Mouse (Mus musculus): ENCODE measurements around the gene Pdzd2. TPM values are rescaled to one million over a fixed set of nuclear protein-coding genes. Genes with fewer than 3 reads are reported as not detected.

Pdzd2 gene
- polyA plus RNA-seq, 1 experiment = 1.7 TPM

DNA sequence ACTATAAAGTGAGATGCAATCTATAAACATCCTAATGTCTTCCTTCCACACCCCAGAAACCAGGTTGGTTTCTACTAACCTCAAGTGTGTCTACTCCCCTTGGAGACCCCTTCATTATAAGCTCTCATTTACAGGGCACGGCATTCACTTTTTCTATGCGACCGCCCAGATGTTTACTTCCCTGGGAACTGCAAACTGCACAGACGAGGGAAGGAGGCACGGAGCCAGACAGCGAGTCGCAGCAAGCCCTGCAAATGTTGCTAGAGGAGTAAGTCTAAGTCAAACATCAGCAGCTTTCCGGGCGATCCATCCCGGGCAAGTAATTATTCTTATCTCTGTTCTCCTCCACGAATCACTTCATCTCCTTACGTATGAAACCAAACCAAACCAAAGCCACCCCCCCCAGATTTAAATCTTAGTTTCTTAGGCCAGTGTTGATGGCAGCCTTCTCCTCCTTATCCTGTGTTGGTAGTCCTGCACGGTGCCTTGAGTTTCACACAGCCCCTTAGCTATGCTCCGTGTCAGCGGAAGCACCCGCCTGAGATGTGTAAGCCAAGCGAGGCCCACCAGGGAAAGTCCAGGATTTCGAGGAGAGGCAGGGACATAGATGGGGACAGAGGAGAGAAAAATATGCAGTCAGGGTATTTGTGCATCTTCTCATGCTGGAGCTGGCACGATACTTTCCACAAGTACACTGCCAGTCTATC lies 305.7 kb downstream of the Pdzd2 start:
- TF ChIP-seq CTCF (IDR thresholded peaks at IDR 0.05; ENCODE audit: extremely low read depth, insufficient read depth, insufficient read length, insufficient replicate concordance) = no peak
- TF ChIP-seq POLR2A (IDR thresholded peaks at IDR 0.05; ENCODE audit: low read depth, low read length) = no peak
- Histone ChIP-seq H3K4me1 (ENCODE audit: control insufficient read depth, insufficient read depth, insufficient read length) (no peaks in the 10 kb centered on the region), H3K27me3 (ENCODE audit: control insufficient read depth, insufficient read depth, low read length) (no peaks in the 10 kb centered on the region), H3K36me3 (ENCODE audit: control insufficient read depth, insufficient read depth, low read length) (no peaks in the 10 kb centered on the region), H3K4me3 (ENCODE audit: extremely low read depth, insufficient read depth, insufficient read length) (no peak overlapping the region), H3K27ac (ENCODE audit: insufficient read depth, low read length) (no peak overlapping the region)
- no peak for DNase-seq (ENCODE audit: low read depth in 1 of 2, low spot score in 2 of 2)
- WGBS = 89% methylated on average over 19 of the region's 19 CpGs

GRCm38 (mm10) chr15:12432879-12433278 lies 306.8 kb downstream of the Pdzd2 start:
- TF ChIP-seq POLR2A (IDR thresholded peaks at IDR 0.05; ENCODE audit: low read depth, low read length) = no peak
- no peak for TF ChIP-seq CTCF (IDR thresholded peaks at IDR 0.05; ENCODE audit: extremely low read depth, insufficient read depth, insufficient read length, insufficient replicate concordance)
- no peak for DNase-seq (ENCODE audit: low read depth in 1 of 2, low spot score in 2 of 2)
- no peaks in the 10 kb centered on the region for H3K27me3 ChIP-seq (ENCODE audit: control insufficient read depth, insufficient read depth, low read length)
- no peaks in the 10 kb centered on the region for H3K36me3 ChIP-seq (ENCODE audit: control insufficient read depth, insufficient read depth, low read length)
- H3K27ac ChIP-seq (ENCODE audit: insufficient read depth, low read length) = no peak overlapping the region
- no peaks in the 10 kb centered on the region for H3K4me1 ChIP-seq (ENCODE audit: control insufficient read depth, insufficient read depth, insufficient read length)
- H3K4me3 ChIP-seq (ENCODE audit: extremely low read depth, insufficient read depth, insufficient read length) = no peak overlapping the region

GRCm38 (mm10) chr15:12432320-12432719 lies 307.4 kb downstream of the Pdzd2 start:
- H3K27me3 ChIP-seq (ENCODE audit: control insufficient read depth, insufficient read depth, low read length) = no peaks in the 10 kb centered on the region
- no peak overlapping the region for H3K4me3 ChIP-seq (ENCODE audit: extremely low read depth, insufficient read depth, insufficient read length)
- 94% methylated on average over 1 of the region's 1 CpGs for WGBS
- H3K4me1 ChIP-seq (ENCODE audit: control insufficient read depth, insufficient read depth, insufficient read length) = no peaks in the 10 kb centered on the region
- H3K36me3 ChIP-seq (ENCODE audit: control insufficient read depth, insufficient read depth, low read length) = no peaks in the 10 kb centered on the region
- DNase-seq (ENCODE audit: low read depth in 1 of 2, low spot score in 2 of 2) = no peak
- H3K27ac ChIP-seq (ENCODE audit: insufficient read depth, low read length) = no peak overlapping the region
- TF ChIP-seq CTCF (IDR thresholded peaks at IDR 0.05; ENCODE audit: extremely low read depth, insufficient read depth, insufficient read length, insufficient replicate concordance) (no peak), POLR2A (IDR thresholded peaks at IDR 0.05; ENCODE audit: low read depth, low read length) (no peak)

DNA sequence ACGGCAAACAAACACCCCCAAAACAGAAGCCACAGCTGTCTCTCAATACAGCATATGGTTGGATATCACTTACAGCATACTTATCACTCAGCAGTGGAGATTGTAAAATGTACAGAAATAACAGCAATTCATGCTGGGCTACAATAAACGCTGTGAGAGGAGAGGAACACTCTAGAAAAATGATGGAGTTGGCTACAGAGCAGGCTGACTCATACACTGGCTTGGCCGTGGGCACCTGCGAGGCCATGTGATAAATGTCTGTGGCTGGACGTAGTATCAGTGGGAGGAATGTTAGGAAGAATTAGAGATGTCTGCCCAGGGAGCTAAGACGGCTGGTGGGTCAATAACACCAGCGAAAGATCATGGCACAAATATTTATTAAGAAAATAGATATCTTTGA lies 308.0 kb downstream of the Pdzd2 start:
- Histone ChIP-seq H3K36me3 (ENCODE audit: control insufficient read depth, insufficient read depth, low read length) (no peaks in the 10 kb centered on the region), H3K4me3 (ENCODE audit: extremely low read depth, insufficient read depth, insufficient read length) (no peak overlapping the region), H3K4me1 (ENCODE audit: control insufficient read depth, insufficient read depth, insufficient read length) (no peaks in the 10 kb centered on the region), H3K27me3 (ENCODE audit: control insufficient read depth, insufficient read depth, low read length) (no peaks in the 10 kb centered on the region), H3K27ac (ENCODE audit: insufficient read depth, low read length) (no peak overlapping the region)
- 86% methylated on average over 7 of the region's 7 CpGs for WGBS
- no peak for TF ChIP-seq CTCF (IDR thresholded peaks at IDR 0.05; ENCODE audit: extremely low read depth, insufficient read depth, insufficient read length, insufficient replicate concordance)
- no peak for TF ChIP-seq POLR2A (IDR thresholded peaks at IDR 0.05; ENCODE audit: low read depth, low read length)
- no peak for DNase-seq (ENCODE audit: low read depth in 1 of 2, low spot score in 2 of 2)

- TF ChIP-seq POLR2A (IDR thresholded peaks at IDR 0.05; ENCODE audit: low read depth, low read length) = no peak
- no peak for TF ChIP-seq CTCF (IDR thresholded peaks at IDR 0.05; ENCODE audit: extremely low read depth, insufficient read depth, insufficient read length, insufficient replicate concordance)
- DNase-seq (ENCODE audit: low read depth in 1 of 2, low spot score in 2 of 2) = no peak
- 89% methylated on average over 3 of the region's 3 CpGs for WGBS
Observed at GRCm38 (mm10) chr15:12431188-12431587, 308.5 kb downstream of the Pdzd2 start.

GRCm38 (mm10) chr15:12430670-12431069 lies 309.1 kb downstream of the Pdzd2 start:
- Histone ChIP-seq H3K36me3 (ENCODE audit: control insufficient read depth, insufficient read depth, low read length) (no peaks in the 10 kb centered on the region), H3K27me3 (ENCODE audit: control insufficient read depth, insufficient read depth, low read length) (no peaks in the 10 kb centered on the region), H3K4me1 (ENCODE audit: control insufficient read depth, insufficient read depth, insufficient read length) (no peaks in the 10 kb centered on the region), H3K4me3 (ENCODE audit: extremely low read depth, insufficient read depth, insufficient read length) (no peak overlapping the region), H3K27ac (ENCODE audit: insufficient read depth, low read length) (no peak overlapping the region)
- TF ChIP-seq CTCF (IDR thresholded peaks at IDR 0.05; ENCODE audit: extremely low read depth, insufficient read depth, insufficient read length, insufficient replicate concordance) (no peak), POLR2A (IDR thresholded peaks at IDR 0.05; ENCODE audit: low read depth, low read length) (no peak)
- 84% methylated on average over 4 of the region's 4 CpGs for WGBS
- DNase-seq (ENCODE audit: low read depth in 1 of 2, low spot score in 2 of 2) = no peak

More at GRCm38 (mm10) chr15:12431188-12431587, 308.5 kb downstream of the Pdzd2 start:
- H3K27me3 ChIP-seq (ENCODE audit: control insufficient read depth, insufficient read depth, low read length) = no peaks in the 10 kb centered on the region
- H3K36me3 ChIP-seq (ENCODE audit: control insufficient read depth, insufficient read depth, low read length) = no peaks in the 10 kb centered on the region
- no peaks in the 10 kb centered on the region for H3K4me1 ChIP-seq (ENCODE audit: control insufficient read depth, insufficient read depth, insufficient read length)
- no peak overlapping the region for H3K4me3 ChIP-seq (ENCODE audit: extremely low read depth, insufficient read depth, insufficient read length)
- no peak overlapping the region for H3K27ac ChIP-seq (ENCODE audit: insufficient read depth, low read length)

Measured in spleen, adult 2 months (tissue).